Mouse (Mus musculus): ENCODE results near the gene Ltb4r1. TPM values are rescaled to one million over a fixed set of nuclear protein-coding genes. Genes with fewer than 3 reads are reported as not detected.
A peak's percentile ranks its signal among the peaks of the same experiment; 100 is the strongest.

The Ltb4r1 gene
- polyA plus RNA-seq, 1 experiment from 2014 or later: not detected

DNA sequence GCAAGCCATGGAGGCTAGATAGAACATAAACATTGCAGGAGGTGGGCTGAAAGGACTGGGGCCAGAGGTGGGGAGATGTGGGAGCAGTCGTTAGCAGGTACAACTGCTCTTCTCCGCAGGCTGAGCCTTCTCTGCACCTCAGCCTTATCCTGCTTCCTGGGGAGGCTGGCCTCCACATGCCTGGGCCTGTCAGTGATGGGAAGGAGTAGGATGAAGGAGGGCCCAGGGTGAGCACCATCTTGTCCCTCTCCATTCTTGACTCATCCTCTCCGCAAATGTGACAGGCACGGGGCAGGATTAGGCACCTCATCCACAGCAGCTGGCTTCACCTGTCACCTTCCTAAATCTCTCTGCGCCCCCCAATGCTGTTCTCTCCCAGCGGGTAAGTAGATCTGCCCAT lies 4.6 kb upstream of the Ltb4r1 start, which contains the start of gene Ltb4r2:
TSS of gene Ltb4r2 (plus strand) at position 266 of the 400 bp plus-strand sequence.
- H3K4me1 ChIP-seq (ENCODE audit: control insufficient read depth, insufficient read depth, low read length): peaks cover 7% of the 10 kb centered on the region; the same call in 1 of the 2 replicates
- peaks cover 39% of the 10 kb centered on the region for H3K27me3 ChIP-seq (ENCODE audit: control insufficient read depth, insufficient read depth, low read length)
- DNase-seq (ENCODE audit: low spot score, missing footprints) (no peak), ATAC-seq (ENCODE audit: low FRiP score) (no peak)
- H3K9me3 ChIP-seq (ENCODE audit: control insufficient read depth, low read length): no peaks in the 10 kb centered on the region
- no peaks in the 10 kb centered on the region for H3K36me3 ChIP-seq (ENCODE audit: control insufficient read depth, insufficient read depth, low read length)
- H3K9ac ChIP-seq (ENCODE audit: low read length): peak within 1 kb of the TSS; percentile 67
- H3K27ac ChIP-seq (ENCODE audit: low read depth, low read length): no peak within 1 kb of the TSS
- peak within 1 kb of the TSS; percentile 47 for H3K4me3 ChIP-seq (ENCODE audit: low read depth, low read length)
- H3K4me2 ChIP-seq: peak within 1 kb of the TSS; percentile 88
- WGBS: 72% methylated on average over 6 of the region's 6 CpGs

GRCm38 (mm10) chr14:55762001-55762821 lies 3.6 kb upstream of the Ltb4r1 start:
- peak overlapping the region; percentile 67 for H3K9ac ChIP-seq (ENCODE audit: low read length)
- WGBS: under 1% methylated on average over 65 of the region's 77 CpGs
- no peaks in the 10 kb centered on the region for H3K9me3 ChIP-seq (ENCODE audit: control insufficient read depth, low read length)
- H3K27me3 ChIP-seq (ENCODE audit: control insufficient read depth, insufficient read depth, low read length): peaks cover 47% of the 10 kb centered on the region
- DNase-seq (ENCODE audit: low spot score, missing footprints) (peak; percentile 97), ATAC-seq (ENCODE audit: low FRiP score) (peak; percentile 75)
- H3K4me3 ChIP-seq (ENCODE audit: low read depth, low read length): peak overlapping the region; percentile 47
- no peak overlapping the region for H3K27ac ChIP-seq (ENCODE audit: low read depth, low read length)
- peak overlapping the region; percentile 88 for H3K4me2 ChIP-seq
- H3K4me1 ChIP-seq (ENCODE audit: control insufficient read depth, insufficient read depth, low read length): peaks cover 7% of the 10 kb centered on the region; the same call in 1 of the 2 replicates
- no peaks in the 10 kb centered on the region for H3K36me3 ChIP-seq (ENCODE audit: control insufficient read depth, insufficient read depth, low read length)

- ATAC-seq (ENCODE audit: low FRiP score): no peak
- H3K4me2 ChIP-seq: no peak overlapping the region
- DNase-seq (ENCODE audit: low spot score, missing footprints): no peak
- H3K27ac ChIP-seq (ENCODE audit: low read depth, low read length): no peak overlapping the region
- H3K4me1 ChIP-seq (ENCODE audit: control insufficient read depth, insufficient read depth, low read length): peaks cover 15% of the 10 kb centered on the region; the same call in 1 of the 2 replicates
- 65% methylated on average over 7 of the region's 7 CpGs for WGBS
- peaks cover 55% of the 10 kb centered on the region for H3K27me3 ChIP-seq (ENCODE audit: control insufficient read depth, insufficient read depth, low read length)
- no peaks in the 10 kb centered on the region for H3K36me3 ChIP-seq (ENCODE audit: control insufficient read depth, insufficient read depth, low read length)
- no peak overlapping the region for H3K9ac ChIP-seq (ENCODE audit: low read length)
- no peaks in the 10 kb centered on the region for H3K9me3 ChIP-seq (ENCODE audit: control insufficient read depth, low read length)
- H3K4me3 ChIP-seq (ENCODE audit: low read depth, low read length): no peak overlapping the region
These were observed 2.6 kb upstream of the Ltb4r1 start for GRCm38 (mm10) chr14:55763166-55763565.

- H3K9ac ChIP-seq (ENCODE audit: low read length): peak overlapping the region; percentile 60
- WGBS: 12% methylated on average over 52 of the region's 52 CpGs
- no peaks in the 10 kb centered on the region for H3K36me3 ChIP-seq (ENCODE audit: control insufficient read depth, insufficient read depth, low read length)
- DNase-seq (ENCODE audit: low spot score, missing footprints) (peak; percentile 92), ATAC-seq (ENCODE audit: low FRiP score) (peak; percentile 69; the same call in 1 of the 2 replicates)
- peaks cover 7% of the 10 kb centered on the region; the same call in 1 of the 2 replicates for H3K4me1 ChIP-seq (ENCODE audit: control insufficient read depth, insufficient read depth, low read length)
- H3K4me2 ChIP-seq: peak overlapping the region; percentile 70
- H3K27me3 ChIP-seq (ENCODE audit: control insufficient read depth, insufficient read depth, low read length): peaks cover 37% of the 10 kb centered on the region
- H3K9me3 ChIP-seq (ENCODE audit: control insufficient read depth, low read length): no peaks in the 10 kb centered on the region
- peak overlapping the region; percentile 33 for H3K4me3 ChIP-seq (ENCODE audit: low read depth, low read length)
- H3K27ac ChIP-seq (ENCODE audit: low read depth, low read length): no peak overlapping the region
These were observed 2.0 kb downstream of the Ltb4r1 start for GRCm38 (mm10) chr14:55767519-55768414.

- WGBS: 89% methylated on average over 6 of the region's 6 CpGs
- H3K27me3 ChIP-seq (ENCODE audit: control insufficient read depth, insufficient read depth, low read length): peaks cover 31% of the 10 kb centered on the region
These were observed 2.8 kb downstream of the Ltb4r1 start for GRCm38 (mm10) chr14:55768555-55768954.

DNA sequence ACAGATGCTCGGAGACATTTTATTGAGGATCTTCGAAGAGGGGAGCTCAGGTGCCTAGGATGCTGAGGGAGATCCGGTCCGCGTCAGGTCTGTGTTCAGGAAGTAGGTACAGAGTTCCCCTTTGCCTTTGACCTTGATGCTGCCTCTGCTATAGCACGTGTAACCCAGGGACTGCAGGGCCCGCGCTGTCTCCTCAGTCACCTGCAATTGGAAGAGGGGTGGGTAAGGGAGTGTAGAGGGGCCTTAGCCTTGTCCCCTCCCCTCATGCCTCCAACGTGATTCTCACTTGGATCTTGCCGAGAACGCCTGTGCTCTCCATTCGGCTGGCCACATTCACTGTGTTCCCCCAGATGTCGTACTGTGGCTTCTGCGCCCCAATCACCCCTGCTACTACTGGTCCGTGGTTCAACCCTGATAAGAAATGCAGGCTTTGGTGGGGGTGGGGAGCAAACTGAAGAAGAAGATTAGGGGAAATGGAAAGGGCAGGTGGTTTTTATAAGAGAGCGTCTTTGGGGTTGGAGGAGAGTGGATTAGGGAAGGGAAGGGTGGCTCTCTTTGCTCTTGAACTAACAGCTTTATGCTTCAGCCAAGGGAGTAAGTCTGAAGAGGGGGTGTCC lies 3.4 kb downstream of the Ltb4r1 start:
- peaks cover 7% of the 10 kb centered on the region; the same call in 1 of the 2 replicates for H3K4me1 ChIP-seq (ENCODE audit: control insufficient read depth, insufficient read depth, low read length)
- H3K27me3 ChIP-seq (ENCODE audit: control insufficient read depth, insufficient read depth, low read length): peaks cover 28% of the 10 kb centered on the region
- H3K9me3 ChIP-seq (ENCODE audit: control insufficient read depth, low read length): no peaks in the 10 kb centered on the region
- no peak overlapping the region for H3K27ac ChIP-seq (ENCODE audit: low read depth, low read length)
- no peak for DNase-seq (ENCODE audit: low spot score, missing footprints)
- ATAC-seq (ENCODE audit: low FRiP score): no peak
- whole genome bisulfite sequencing: 71% methylated on average over 16 of the region's 16 CpGs
- no peaks in the 10 kb centered on the region for H3K36me3 ChIP-seq (ENCODE audit: control insufficient read depth, insufficient read depth, low read length)
- H3K4me3 ChIP-seq (ENCODE audit: low read depth, low read length): no peak overlapping the region
- no peak overlapping the region for H3K4me2 ChIP-seq
- H3K9ac ChIP-seq (ENCODE audit: low read length): no peak overlapping the region

More at GRCm38 (mm10) chr14:55768555-55768954, 2.8 kb downstream of the Ltb4r1 start:
- no peak overlapping the region for H3K4me2 ChIP-seq
- no peaks in the 10 kb centered on the region for H3K9me3 ChIP-seq (ENCODE audit: control insufficient read depth, low read length)
- H3K4me1 ChIP-seq (ENCODE audit: control insufficient read depth, insufficient read depth, low read length): peaks cover 7% of the 10 kb centered on the region; the same call in 1 of the 2 replicates
- 0 out of 2 replicates have a peak, but pooled peaks have one; percentile 7 for ATAC-seq (ENCODE audit: low FRiP score)
- DNase-seq (ENCODE audit: low spot score, missing footprints): no peak
- H3K36me3 ChIP-seq (ENCODE audit: control insufficient read depth, insufficient read depth, low read length): no peaks in the 10 kb centered on the region
- no peak overlapping the region for H3K4me3 ChIP-seq (ENCODE audit: low read depth, low read length)
- H3K27ac ChIP-seq (ENCODE audit: low read depth, low read length): no peak overlapping the region
- no peak overlapping the region for H3K9ac ChIP-seq (ENCODE audit: low read length)

- Histone ChIP-seq H3K27me3 (ENCODE audit: control insufficient read depth, insufficient read depth, low read length) (peaks cover 4% of the 10 kb centered on the region), H3K27ac (ENCODE audit: low read depth, low read length) (no peak overlapping the region), H3K4me2 (no peak overlapping the region), H3K9me3 (ENCODE audit: control insufficient read depth, low read length) (no peaks in the 10 kb centered on the region), H3K4me3 (ENCODE audit: low read depth, low read length) (no peak overlapping the region), H3K9ac (ENCODE audit: low read length) (no peak overlapping the region), H3K4me1 (ENCODE audit: control insufficient read depth, insufficient read depth, low read length) (no peaks in the 10 kb centered on the region), H3K36me3 (ENCODE audit: control insufficient read depth, insufficient read depth, low read length) (no peaks in the 10 kb centered on the region)
- ATAC-seq (ENCODE audit: low FRiP score): no peak
- 74% methylated on average over 7 of the region's 7 CpGs for WGBS
- no peak for DNase-seq (ENCODE audit: low spot score, missing footprints)
These were observed 10.9 kb downstream of the Ltb4r1 start for GRCm38 (mm10) chr14:55776711-55777110.

GRCm38 (mm10) chr14:55777176-55777575 lies 11.4 kb downstream of the Ltb4r1 start:
- ATAC-seq (ENCODE audit: low FRiP score): no peak
- Histone ChIP-seq H3K4me1 (ENCODE audit: control insufficient read depth, insufficient read depth, low read length) (no peaks in the 10 kb centered on the region), H3K4me3 (ENCODE audit: low read depth, low read length) (no peak overlapping the region), H3K4me2 (no peak overlapping the region), H3K27ac (ENCODE audit: low read depth, low read length) (no peak overlapping the region), H3K36me3 (ENCODE audit: control insufficient read depth, insufficient read depth, low read length) (no peaks in the 10 kb centered on the region), H3K9me3 (ENCODE audit: control insufficient read depth, low read length) (no peaks in the 10 kb centered on the region), H3K27me3 (ENCODE audit: control insufficient read depth, insufficient read depth, low read length) (peaks cover 9% of the 10 kb centered on the region), H3K9ac (ENCODE audit: low read length) (no peak overlapping the region)
- WGBS: 62% methylated on average over 3 of the region's 3 CpGs
- DNase-seq (ENCODE audit: low spot score, missing footprints): peak; percentile 72
